Mouse (Mus musculus) erythroblast, adult 5-6 weeks (primary cell): ENCODE measurements around the gene Gramd1b. TPM values are rescaled to one million over a fixed set of nuclear protein-coding genes. Genes with fewer than 3 reads are reported as not detected.

Experiments used
- ATAC-seq: replicated peaks from 2 replicates; pipeline ENCODE4 v1.8.0; 2016; ENCODE audit warnings: moderate number of reproducible peaks, mild to moderate bottlenecking, moderate TSS enrichment, inconsistent platforms; ENCODE audit not compliant: poor library complexity, low FRiP score, severe bottlenecking
- total RNA-seq, 2 experiments: library from RNA; stranded (forward) in 1 of 2; stranded (reverse) in 1 of 2; fragments of 150-400 nt in 1 of 2; fragments of 200-764, 138-1000 nt in 1 of 2; gene quantifications; 2 replicates each; pipeline versions ENCODE4 v1.2.3 to v1.2.4; 2015 to 2017; ENCODE audit warnings: low replicate concordance in 2 of 2

Gene Gramd1b
- total RNA-seq, 2 experiments from 2014 or later = 5.5 to 22.1 TPM

DNA sequence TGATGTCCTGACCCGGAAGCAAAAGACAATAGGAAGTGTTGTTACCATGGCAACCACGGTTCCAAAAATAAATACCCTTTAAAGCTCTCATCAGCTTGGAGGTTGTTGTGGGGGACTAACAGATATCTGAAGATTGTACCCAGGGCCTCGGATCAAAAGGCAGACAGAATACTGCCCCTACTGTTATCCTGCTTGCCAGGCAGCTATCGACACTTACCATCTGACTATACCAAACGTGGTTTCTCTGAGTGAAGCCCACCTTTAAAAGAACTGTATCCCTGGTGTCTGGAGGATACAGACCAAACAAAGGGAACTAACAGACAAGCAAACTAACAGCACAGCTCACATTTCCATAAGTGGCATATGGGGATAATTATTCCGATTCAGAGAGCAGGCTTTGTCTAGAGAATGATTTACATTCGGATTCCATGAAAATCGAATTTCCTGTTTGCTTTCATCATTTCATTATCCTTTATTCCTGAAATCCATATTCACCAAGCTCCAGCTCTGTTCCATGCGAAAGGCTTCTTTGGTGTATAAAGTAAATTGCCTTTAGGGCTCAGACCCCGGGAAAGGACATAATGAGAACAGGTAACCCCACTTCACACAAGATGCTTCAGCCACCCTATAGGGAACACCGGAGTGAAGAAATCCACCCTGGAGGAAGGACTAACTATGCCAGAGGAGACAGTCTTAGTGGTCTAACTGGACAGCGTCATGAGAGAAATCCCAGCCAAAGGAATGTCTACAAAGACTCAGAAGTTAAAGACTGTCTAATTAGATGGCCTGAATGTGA is 92.3 kb downstream of the Gramd1b start:
- ATAC-seq = no peak

DNA sequence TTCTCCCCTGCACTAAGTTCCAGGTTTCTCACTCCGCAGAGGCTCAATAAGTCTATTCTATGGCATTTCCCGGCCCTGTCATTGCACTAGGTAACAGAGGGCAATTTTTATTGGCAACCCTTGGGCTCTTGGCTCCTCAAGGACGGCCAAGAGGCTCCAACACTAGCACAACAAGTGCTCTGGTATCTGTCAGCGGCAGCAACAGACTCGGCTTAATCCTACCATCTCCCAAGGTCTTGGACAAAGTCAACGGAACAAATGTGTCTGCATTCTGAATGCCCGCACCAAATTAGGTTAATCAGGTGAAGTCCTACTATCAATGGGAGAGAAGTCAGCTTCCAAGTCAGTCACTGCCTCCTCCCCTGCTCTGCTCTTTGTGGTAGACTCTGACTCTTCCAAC is 93.3 kb downstream of the Gramd1b start:
- no peak for ATAC-seq

GRCm38 (mm10) chr9:40433286-40433685 is 97.9 kb downstream of the Gramd1b start:
- no peak for ATAC-seq

DNA sequence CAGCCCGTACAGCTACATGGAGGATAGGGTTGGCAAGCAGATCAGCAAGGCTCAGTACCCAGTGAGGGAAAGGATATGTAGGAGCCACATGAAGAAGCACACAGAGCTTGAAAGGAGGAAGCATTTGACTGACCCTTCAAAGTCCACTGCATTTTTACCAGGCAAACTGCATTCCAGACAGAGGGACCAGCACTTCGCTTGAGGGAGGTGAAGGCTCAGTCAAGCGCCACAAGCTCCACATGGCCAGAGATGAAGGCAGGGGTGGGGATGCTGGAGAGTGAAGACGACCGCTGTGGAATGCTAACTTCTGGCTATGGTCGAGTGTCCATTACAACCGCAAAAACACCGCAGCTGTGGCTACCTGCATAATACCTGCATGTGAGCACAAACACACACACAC is 100.2 kb downstream of the Gramd1b start:
- no peak for ATAC-seq

GRCm38 (mm10) chr9:40427663-40428062 is 103.5 kb downstream of the Gramd1b start:
- no peak for ATAC-seq

- ATAC-seq = no peak
Observed at GRCm38 (mm10) chr9:40426282-40426964, 104.8 kb downstream of the Gramd1b start.

- no peak for ATAC-seq
Observed at GRCm38 (mm10) chr9:40424874-40425273, 106.3 kb downstream of the Gramd1b start.

GRCm38 (mm10) chr9:40423427-40423867 is 107.7 kb downstream of the Gramd1b start:
- no peak for ATAC-seq

GRCm38 (mm10) chr9:40422368-40423057 is 108.7 kb downstream of the Gramd1b start:
- no peak for ATAC-seq

DNA sequence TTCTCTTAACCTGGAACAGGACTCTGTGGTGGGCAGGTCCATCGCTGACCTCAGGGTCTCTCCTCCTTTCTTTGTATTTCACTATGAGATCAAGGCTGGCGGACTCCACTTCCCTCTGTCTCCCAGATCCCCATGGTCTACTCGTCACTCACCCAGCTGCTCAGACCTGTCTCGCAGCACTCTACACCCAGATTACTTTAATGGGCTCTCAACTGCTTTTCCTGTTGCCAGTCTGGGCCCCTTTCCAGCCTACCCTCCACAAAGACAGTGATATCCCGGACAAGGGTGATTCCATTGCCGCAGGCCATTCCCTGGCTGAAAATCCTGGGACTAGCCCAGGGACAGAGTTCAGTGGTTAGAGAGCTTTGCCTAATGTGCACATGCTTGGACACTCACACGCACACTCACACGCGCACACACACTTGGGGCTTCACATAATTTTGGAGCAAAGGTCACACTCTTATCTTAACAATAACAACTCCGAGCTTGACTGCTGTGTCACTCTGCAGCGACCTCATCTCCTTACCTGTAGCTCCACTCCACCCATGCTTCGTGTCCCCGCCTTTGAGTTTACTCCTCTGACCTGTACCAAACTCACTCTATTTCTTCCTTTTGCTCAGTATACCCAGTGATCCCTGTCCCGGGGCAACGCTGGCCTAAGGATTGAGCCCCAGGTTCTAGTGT is 110.4 kb downstream of the Gramd1b start:
- no peak for ATAC-seq

DNA sequence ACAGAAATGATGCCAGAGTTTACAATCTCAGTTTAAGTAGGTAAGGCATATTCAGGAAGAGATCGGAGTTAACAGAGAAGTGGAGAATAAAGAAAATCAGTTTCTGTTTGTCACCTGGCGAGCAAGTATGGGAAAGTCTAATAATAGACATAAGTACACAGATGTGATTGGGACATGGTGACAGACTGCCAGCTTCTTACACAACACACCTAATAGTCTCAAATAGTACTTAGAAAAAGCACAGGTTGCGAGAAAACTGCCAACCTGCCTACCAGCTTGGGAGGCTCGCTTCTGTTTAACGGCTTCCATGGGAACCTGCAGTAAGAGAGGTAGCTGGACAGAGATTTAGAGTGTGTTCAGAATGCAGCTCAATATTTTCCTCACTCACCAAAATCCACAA is 112.4 kb downstream of the Gramd1b start:
- ATAC-seq = no peak

DNA sequence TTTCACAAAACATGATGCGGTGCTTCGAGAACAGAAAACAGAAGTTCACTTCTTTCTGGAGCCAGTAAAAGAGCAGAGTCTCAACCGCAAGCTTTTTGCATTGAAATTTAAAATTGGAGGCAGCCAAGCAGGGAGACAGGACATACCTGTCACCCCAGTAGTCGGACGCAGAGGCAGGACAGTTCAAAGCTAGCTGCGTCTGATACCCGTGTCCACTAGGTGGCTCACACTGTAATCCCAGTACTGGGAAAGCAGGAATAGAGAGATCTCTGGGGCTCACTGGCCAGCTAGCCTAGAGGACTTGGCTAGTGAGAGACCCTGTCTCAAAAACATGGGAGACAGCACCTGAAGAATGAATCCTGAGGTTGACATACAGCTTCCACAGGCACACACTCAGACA is 115.0 kb downstream of the Gramd1b start:
- no peak for ATAC-seq

- peak; percentile 88 for ATAC-seq
Observed at GRCm38 (mm10) chr9:40414904-40415766, 116.0 kb downstream of the Gramd1b start.

DNA sequence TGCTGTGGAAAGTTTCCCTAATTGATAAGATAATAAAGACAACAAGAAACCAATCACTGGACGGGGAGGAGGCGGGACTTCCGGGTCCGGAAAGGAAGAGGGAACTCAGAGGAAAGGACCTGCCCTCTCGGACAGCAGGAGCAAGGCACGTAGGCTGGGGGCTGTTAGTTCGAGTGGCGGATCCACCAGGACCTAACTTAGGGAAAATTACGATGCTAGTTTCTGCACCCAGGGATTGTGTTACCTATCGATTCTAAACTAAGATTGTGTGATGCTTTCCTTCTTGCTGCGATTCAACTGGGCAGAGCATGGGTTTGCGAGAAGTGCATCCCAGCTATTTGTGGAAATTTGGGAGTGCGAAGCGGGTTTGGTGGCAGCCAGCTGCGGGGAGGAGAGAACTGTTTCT is 116.7 kb downstream of the Gramd1b start:
- peak; percentile 70 for ATAC-seq

GRCm38 (mm10) chr9:40413601-40414000 is 117.6 kb downstream of the Gramd1b start:
- no peak for ATAC-seq

- no peak for ATAC-seq
Observed at GRCm38 (mm10) chr9:40412931-40413330, 118.3 kb downstream of the Gramd1b start.

DNA sequence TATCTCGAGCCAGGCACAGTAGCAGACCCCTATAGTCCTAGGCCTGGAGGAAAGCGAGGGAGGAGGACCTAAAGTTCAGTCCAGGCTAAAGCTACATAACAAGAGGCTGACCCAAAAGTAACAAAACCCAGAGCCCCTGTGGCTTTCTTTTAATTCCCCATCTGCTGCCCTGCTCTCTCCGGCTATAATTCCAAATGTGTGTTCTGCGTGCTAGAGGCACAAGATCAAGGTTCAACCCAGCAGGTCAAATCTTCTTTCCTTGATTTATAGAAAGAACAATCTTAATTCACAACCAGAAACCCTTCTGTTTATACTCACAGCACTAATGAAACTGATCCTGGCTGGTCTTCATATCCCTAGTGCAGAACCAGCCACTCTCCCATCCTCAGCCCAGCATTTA is 118.9 kb downstream of the Gramd1b start:
- ATAC-seq = no peak

DNA sequence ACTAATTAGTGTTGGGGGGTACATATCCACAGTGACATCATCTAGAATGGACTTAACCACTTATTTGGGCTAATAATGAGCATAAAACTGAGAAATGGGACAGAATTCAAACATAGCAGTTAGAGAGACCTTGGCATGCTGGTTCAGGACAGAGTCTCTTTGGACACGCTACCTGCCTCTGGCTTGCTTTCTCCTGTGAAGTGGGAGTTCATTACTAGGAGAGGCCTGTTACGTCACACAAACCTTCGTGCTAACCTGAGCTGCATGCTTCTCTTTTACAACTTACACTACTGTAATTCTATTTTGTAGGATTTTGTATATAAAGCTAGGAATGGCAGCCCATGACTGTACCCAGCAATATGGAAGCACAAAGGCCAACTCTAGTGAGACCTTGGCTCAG is 120.3 kb downstream of the Gramd1b start:
- no peak for ATAC-seq

DNA sequence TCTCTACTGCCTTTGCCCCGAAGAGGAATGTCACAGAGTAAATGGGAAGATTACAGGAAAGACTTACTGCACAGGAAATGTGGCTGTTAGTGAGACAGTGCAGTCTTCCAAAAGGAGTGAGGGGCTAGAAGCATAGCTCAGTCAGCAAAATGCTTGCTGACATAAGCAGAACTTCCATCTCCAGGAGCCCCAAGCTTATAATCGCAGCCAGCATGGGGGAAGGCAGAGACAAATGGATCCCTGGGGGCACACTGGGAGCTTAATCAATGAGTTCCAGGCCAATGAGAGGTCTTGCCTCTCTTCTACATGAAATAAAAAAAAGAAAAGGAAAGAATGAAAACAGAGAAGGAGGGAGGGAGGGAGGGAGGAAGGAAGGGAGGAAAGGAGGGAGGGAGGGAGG is 122.1 kb downstream of the Gramd1b start:
- no peak for ATAC-seq
